Mouse (Mus musculus) testis, adult 2 months (tissue): ENCODE measurements around the gene Hykk. TPM values are rescaled to one million over a fixed set of nuclear protein-coding genes. Genes with fewer than 3 reads are reported as not detected.
A peak's percentile ranks its signal among the peaks of the same experiment; 100 is the strongest.

Experiments used
- H3K27ac ChIP-seq: fragments of 200-500 bp; 2 replicates; pipeline ENCODE4 v1.5.1; 2012; ENCODE audit warnings: low read depth, low read length; ENCODE audit not compliant: control insufficient read depth, insufficient read depth
- H3K27me3 ChIP-seq: fragments of 200-500 bp; 2 replicates; pipeline ENCODE4 v1.6.1; 2012; ENCODE audit warnings: mild to moderate bottlenecking, low read length, moderate library complexity; ENCODE audit not compliant: control insufficient read depth, insufficient read depth
- H3K36me3 ChIP-seq: fragments of 200-500 bp; 2 replicates; pipeline ENCODE4 v1.6.1; 2012; ENCODE audit warnings: mild to moderate bottlenecking, low read length; ENCODE audit not compliant: control insufficient read depth, insufficient read depth
- H3K4me1 ChIP-seq: fragments of 200-500 bp; 2 replicates; pipeline ENCODE4 v1.6.1; 2012; ENCODE audit warnings: low read length; ENCODE audit not compliant: control insufficient read depth, insufficient read depth
- H3K4me3 ChIP-seq: fragments of 200-500 bp; 2 replicates; pipeline ENCODE4 v1.5.1; 2012; ENCODE audit warnings: low read depth, mild to moderate bottlenecking, low read length, moderate library complexity, mixed read lengths; ENCODE audit not compliant: control insufficient read depth
- CTCF ChIP-seq: fragments of 200-500 bp; IDR thresholded peaks from 2 replicates; pipeline ENCODE4 v1.5.1; 2012; ENCODE audit warnings: low read depth, mild to moderate bottlenecking, inconsistent platforms, low read length, moderate library complexity; ENCODE audit not compliant: control insufficient read depth, insufficient read depth, insufficient replicate concordance
- POLR2A ChIP-seq: fragments of 200-500 bp; IDR thresholded peaks from 2 replicates; pipeline ENCODE4 v1.6.1; 2012; ENCODE audit warnings: low read depth, mild to moderate bottlenecking, inconsistent platforms, low read length, moderate library complexity; ENCODE audit not compliant: control insufficient read depth
- polyA plus RNA-seq: library from polyadenylated mRNA; depleted of rRNA; stranded (reverse); fragments of >200 nt; gene quantifications from 2 replicates; pipeline ENCODE4 v1.2.3, GENCODE M21; 2012; rRNA removed

The Hykk gene
- polyA plus RNA-seq, 1 experiment: 0.36 TPM

GRCm38 (mm10) chr9:54980674-54981073 is 63.6 kb downstream of the Hykk start, which contains the start of gene Chrna5:
TSS of gene Chrna5 (plus strand) at chr9:54980880.
- H3K27me3 ChIP-seq: no peaks in the 10 kb centered on the region
- peaks cover 14% of the 10 kb centered on the region for H3K4me1 ChIP-seq
- H3K4me3 ChIP-seq: peak within 1 kb of the TSS; percentile 89
- H3K36me3 ChIP-seq: no peaks in the 10 kb centered on the region
- H3K27ac ChIP-seq: no peak within 1 kb of the TSS; the same call in 1 of the 2 replicates
- TF ChIP-seq POLR2A (no peak), CTCF (no peak)

GRCm38 (mm10) chr9:54981291-54982191 is 64.5 kb downstream of the Hykk start:
- no peaks in the 10 kb centered on the region for H3K36me3 ChIP-seq
- no peaks in the 10 kb centered on the region for H3K27me3 ChIP-seq
- no peak overlapping the region for H3K27ac ChIP-seq
- H3K4me1 ChIP-seq: peaks cover 14% of the 10 kb centered on the region
- no peak for TF ChIP-seq CTCF
- no peak for TF ChIP-seq POLR2A
- peak overlapping the region; percentile 89 for H3K4me3 ChIP-seq

GRCm38 (mm10) chr9:54982401-54982800 is 65.3 kb downstream of the Hykk start:
- H3K36me3 ChIP-seq: no peaks in the 10 kb centered on the region
- TF ChIP-seq POLR2A: no peak
- no peak for TF ChIP-seq CTCF
- H3K27ac ChIP-seq: no peak overlapping the region
- H3K4me3 ChIP-seq: peak overlapping the region; percentile 89; the same call in 1 of the 2 replicates
- H3K27me3 ChIP-seq: no peaks in the 10 kb centered on the region
- H3K4me1 ChIP-seq: peaks cover 14% of the 10 kb centered on the region

- Histone ChIP-seq H3K4me1 (no peaks in the 10 kb centered on the region), H3K27me3 (no peaks in the 10 kb centered on the region), H3K27ac (no peak overlapping the region), H3K4me3 (no peak overlapping the region), H3K36me3 (no peaks in the 10 kb centered on the region)
- TF ChIP-seq POLR2A: no peak
- TF ChIP-seq CTCF: no peak
These were observed 73.3 kb downstream of the Hykk start for GRCm38 (mm10) chr9:54990362-54990761.

- Histone ChIP-seq H3K27me3 (no peaks in the 10 kb centered on the region), H3K36me3 (no peaks in the 10 kb centered on the region), H3K4me3 (no peak overlapping the region), H3K4me1 (no peaks in the 10 kb centered on the region), H3K27ac (no peak overlapping the region)
- TF ChIP-seq POLR2A (no peak), CTCF (no peak)
These were observed 77.3 kb downstream of the Hykk start for GRCm38 (mm10) chr9:54994381-54994780.

- no peak overlapping the region for H3K4me3 ChIP-seq
- no peak overlapping the region for H3K27ac ChIP-seq
- no peaks in the 10 kb centered on the region for H3K27me3 ChIP-seq
- H3K4me1 ChIP-seq: no peaks in the 10 kb centered on the region
- TF ChIP-seq CTCF: no peak
- no peak for TF ChIP-seq POLR2A
- H3K36me3 ChIP-seq: no peaks in the 10 kb centered on the region
These were observed 78.6 kb downstream of the Hykk start for GRCm38 (mm10) chr9:54995645-54996044.

Other genes starting within 250 kb of the Hykk start
- gene Dnaja4, start 218.4 kb upstream of the Hykk start, polyA plus RNA-seq: 129 and 142 TPM in 2 replicates
- 24.5 and 26.9 TPM in 2 replicates for gene Wdr61, start 182.8 kb upstream of the Hykk start, polyA plus RNA-seq
- 12.2 and 13.1 TPM in 2 replicates for gene Crabp1, start 152.5 kb upstream of the Hykk start, polyA plus RNA-seq
- 25.2 and 36.5 TPM in 2 replicates for gene Ireb2, start 53.5 kb upstream of the Hykk start, polyA plus RNA-seq
- gene Psma4, start 33.5 kb downstream of the Hykk start, polyA plus RNA-seq: 56.6 and 80.4 TPM in 2 replicates
- gene AY074887, start 33.7 kb downstream of the Hykk start, polyA plus RNA-seq: 0.25 TPM in 1 of 2 replicates, not detected in the other
- gene Chrna5, start 63.6 kb downstream of the Hykk start, polyA plus RNA-seq: 6.7 and 9.2 TPM in 2 replicates
- 0.05 and 0.06 TPM in 2 replicates for gene Chrna3, start 109.3 kb downstream of the Hykk start, polyA plus RNA-seq
- 1.7 and 2.0 TPM in 2 replicates for gene Chrnb4, start 131.5 kb downstream of the Hykk start, polyA plus RNA-seq
- gene Ube2q2, start 231.6 kb downstream of the Hykk start, polyA plus RNA-seq: 19.0 and 19.8 TPM in 2 replicates